Mouse (Mus musculus) frontal cortex, postnatal 10 days (tissue): ENCODE measurements around the gene Trim62.

ENCODE experiments used
- DNase-seq, 2 experiments: peaks; one replicate each; pipeline ENCODE4 v3.0.0; 2022; ENCODE audit warnings: low spot score in 2 of 2, mixed read lengths in 1 of 2

The Trim62 gene

GRCm38 (mm10) chr4:128883379-128883781 lies at the start of gene Trim62:
Gene Trim62, plus strand, starts transcription at chr4:128883580.
- peak; percentile 61 to 74 for DNase-seq

GRCm38 (mm10) chr4:128838202-128838601 lies 45.2 kb upstream of the Trim62 start:
- DNase-seq, result no peak

- peak in 1 of 2 experiments; percentile 29 for DNase-seq
These were observed 43.3 kb upstream of the Trim62 start for GRCm38 (mm10) chr4:128839811-128840738.

- DNase-seq, result no peak
These were observed 42.1 kb upstream of the Trim62 start for GRCm38 (mm10) chr4:128841259-128841658.

- no peak for DNase-seq
These were observed 38.8 kb upstream of the Trim62 start for GRCm38 (mm10) chr4:128844566-128844965.

GRCm38 (mm10) chr4:128845367-128845973 lies 37.9 kb upstream of the Trim62 start:
- DNase-seq, result no peak

GRCm38 (mm10) chr4:128848961-128849360 lies 34.4 kb upstream of the Trim62 start:
- no peak for DNase-seq

GRCm38 (mm10) chr4:128849686-128850085 lies 33.7 kb upstream of the Trim62 start:
- DNase-seq, result no peak

GRCm38 (mm10) chr4:128852266-128852887 lies 31.0 kb upstream of the Trim62 start:
- no peak for DNase-seq

GRCm38 (mm10) chr4:128853117-128853516 lies 30.3 kb upstream of the Trim62 start:
- DNase-seq, result no peak

GRCm38 (mm10) chr4:128855613-128856040 lies 27.8 kb upstream of the Trim62 start:
- no peak for DNase-seq

GRCm38 (mm10) chr4:128857212-128857611 lies 26.2 kb upstream of the Trim62 start:
- DNase-seq, result no peak

- DNase-seq, result peak; percentile 51 to 71
These were observed 25.2 kb upstream of the Trim62 start for GRCm38 (mm10) chr4:128858226-128858625.

GRCm38 (mm10) chr4:128858878-128859277 lies 24.5 kb upstream of the Trim62 start:
- no peak for DNase-seq

GRCm38 (mm10) chr4:128872992-128873391 lies 10.4 kb upstream of the Trim62 start:
- DNase-seq, result peak; percentile 68 to 70

- DNase-seq, result no peak
These were observed 9.3 kb upstream of the Trim62 start for GRCm38 (mm10) chr4:128874062-128874461.

GRCm38 (mm10) chr4:128875439-128875838 lies 7.9 kb upstream of the Trim62 start:
- DNase-seq, result no peak

GRCm38 (mm10) chr4:128877520-128877919 lies 5.9 kb upstream of the Trim62 start:
- no peak for DNase-seq

GRCm38 (mm10) chr4:128878901-128879491 lies 4.4 kb upstream of the Trim62 start:
- DNase-seq, result no peak

- DNase-seq, result peak in 1 of 2 experiments; percentile 55
These were observed 676 bp downstream of the Trim62 start for GRCm38 (mm10) chr4:128883801-128884710.

GRCm38 (mm10) chr4:128884711-128885095 lies 1.3 kb downstream of the Trim62 start:
- DNase-seq, result no peak
